Mouse (Mus musculus): ENCODE data around the gene Lsamp. TPM values are rescaled to one million over a fixed set of nuclear protein-coding genes. Genes with fewer than 3 reads are reported as not detected.
A peak's percentile ranks its signal among the peaks of the same experiment; 100 is the strongest.

Gene Lsamp
- polyA plus RNA-seq, 1 experiment from 2014 or later, result 29.4 TPM

DNA sequence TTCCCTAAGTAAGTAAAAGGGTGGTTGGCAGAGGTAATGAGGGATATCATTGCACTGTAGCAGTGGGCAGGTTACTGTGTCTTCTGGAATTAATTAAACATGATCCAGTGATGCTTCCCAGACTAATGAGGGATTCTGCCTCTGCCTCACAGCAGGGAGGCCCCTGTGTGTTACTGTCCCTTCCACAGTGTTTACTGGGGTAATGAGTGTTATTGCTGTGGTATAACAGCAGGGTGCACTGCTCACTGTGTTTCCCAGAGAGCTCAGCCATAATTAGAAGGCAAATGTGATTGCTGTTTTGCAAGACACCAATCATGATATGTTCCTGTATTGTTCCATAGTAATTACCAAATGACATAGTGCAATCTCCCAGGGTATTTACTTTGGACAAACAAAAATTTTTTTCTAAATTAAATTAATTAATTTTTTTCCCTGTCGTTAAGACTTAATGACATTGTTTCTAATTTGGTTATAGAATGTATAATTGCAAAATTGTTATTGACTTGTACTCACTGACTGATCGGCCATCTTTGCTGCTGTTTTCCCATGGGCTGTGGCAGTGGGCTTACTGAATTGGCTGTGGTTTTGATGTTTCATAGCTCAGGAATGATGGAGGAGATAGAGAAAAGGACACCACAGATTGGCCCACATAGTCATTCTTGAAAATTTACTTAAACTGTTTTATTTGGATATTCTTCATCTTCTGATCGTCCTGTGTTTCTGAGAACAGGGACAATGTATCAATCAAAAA is 655.6 kb downstream of the Lsamp start:
- no peaks in the 10 kb centered on the region for H3K9me3 ChIP-seq
- H3K4me2 ChIP-seq (replicated peaks), result no peak overlapping the region
- ATAC-seq (ENCODE audit: low FRiP score, low read depth), result peak; percentile 95
- H3K27me3 ChIP-seq (replicated peaks), result no peaks in the 10 kb centered on the region
- no peak overlapping the region for H3K4me3 ChIP-seq
- H3K27ac ChIP-seq, result no peak overlapping the region
- H3K9ac ChIP-seq, result no peak overlapping the region
- no peaks in the 10 kb centered on the region for H3K4me1 ChIP-seq
- H3K36me3 ChIP-seq, result no peaks in the 10 kb centered on the region
- 67% methylated on average over 3 of the region's 3 CpGs for WGBS

DNA sequence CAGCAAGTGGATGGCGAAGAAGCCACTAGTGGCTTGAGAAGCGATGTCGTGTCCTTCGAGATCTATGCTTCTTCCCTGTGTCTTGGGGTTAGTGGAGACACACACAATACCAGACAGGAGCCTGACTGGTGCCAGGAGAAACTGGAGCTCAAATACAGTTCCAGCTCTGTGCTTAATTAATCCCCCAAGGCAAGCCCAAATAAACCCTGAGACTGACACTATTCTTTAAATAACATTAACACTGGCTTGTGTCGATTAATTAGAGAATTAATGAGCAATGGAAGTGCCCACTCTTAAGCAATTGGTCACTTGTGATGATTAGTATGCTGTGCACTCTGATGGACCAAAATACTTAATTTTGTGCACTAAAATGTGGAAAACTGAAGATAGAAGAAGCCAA is 668.6 kb downstream of the Lsamp start:
- Histone ChIP-seq H3K27ac (no peak overlapping the region), H3K27me3 (replicated peaks) (no peaks in the 10 kb centered on the region), H3K9me3 (no peaks in the 10 kb centered on the region), H3K4me1 (no peaks in the 10 kb centered on the region), H3K36me3 (no peaks in the 10 kb centered on the region), H3K4me2 (replicated peaks) (no peak overlapping the region), H3K4me3 (no peak overlapping the region), H3K9ac (no peak overlapping the region)
- 91% methylated on average over 5 of the region's 5 CpGs for WGBS
- ATAC-seq (ENCODE audit: low FRiP score, low read depth), result no peak

- no peak overlapping the region for H3K27ac ChIP-seq
- H3K36me3 ChIP-seq, result no peaks in the 10 kb centered on the region
- H3K4me3 ChIP-seq, result no peak overlapping the region
- no peak for ATAC-seq (ENCODE audit: low FRiP score, low read depth)
- 86% methylated on average over 1 of the region's 1 CpGs for WGBS
- no peaks in the 10 kb centered on the region for H3K4me1 ChIP-seq
- H3K4me2 ChIP-seq (replicated peaks), result no peak overlapping the region
- H3K9ac ChIP-seq, result no peak overlapping the region
- H3K27me3 ChIP-seq (replicated peaks), result no peaks in the 10 kb centered on the region
- no peaks in the 10 kb centered on the region for H3K9me3 ChIP-seq
These were observed 669.3 kb downstream of the Lsamp start for GRCm38 (mm10) chr16:40653508-40653907.

DNA sequence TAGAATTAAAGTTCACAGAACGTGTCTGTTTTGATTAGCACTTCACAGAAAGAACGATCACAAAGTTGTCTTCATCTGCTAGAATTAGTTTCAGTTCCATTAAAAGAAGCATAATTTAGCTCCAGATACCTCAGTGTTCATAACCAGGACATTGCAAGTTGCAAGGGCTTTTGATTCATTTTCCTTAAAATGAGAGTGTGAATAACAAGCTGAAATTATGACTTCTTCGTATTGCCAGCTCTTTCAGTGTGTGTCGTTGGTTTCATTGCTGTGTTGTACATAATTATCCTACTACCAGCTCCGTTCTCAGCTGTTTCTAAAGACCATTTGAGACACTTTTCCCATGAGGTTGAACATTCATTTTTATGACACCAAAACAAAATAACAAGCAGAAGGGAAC is 672.2 kb downstream of the Lsamp start:
- H3K4me3 ChIP-seq, result no peak overlapping the region
- H3K9ac ChIP-seq, result no peak overlapping the region
- ATAC-seq (ENCODE audit: low FRiP score, low read depth), result no peak
- no peak overlapping the region for H3K27ac ChIP-seq
- H3K4me1 ChIP-seq, result no peaks in the 10 kb centered on the region
- H3K4me2 ChIP-seq (replicated peaks), result no peak overlapping the region
- whole genome bisulfite sequencing, result 81% methylated on average over 5 of the region's 5 CpGs
- no peaks in the 10 kb centered on the region for H3K9me3 ChIP-seq
- H3K36me3 ChIP-seq, result no peaks in the 10 kb centered on the region
- no peaks in the 10 kb centered on the region for H3K27me3 ChIP-seq (replicated peaks)

- Histone ChIP-seq H3K36me3 (no peaks in the 10 kb centered on the region), H3K4me3 (no peak overlapping the region), H3K9ac (no peak overlapping the region), H3K27ac (no peak overlapping the region), H3K27me3 (replicated peaks) (no peaks in the 10 kb centered on the region), H3K9me3 (no peaks in the 10 kb centered on the region), H3K4me2 (replicated peaks) (no peak overlapping the region), H3K4me1 (no peaks in the 10 kb centered on the region)
- ATAC-seq (ENCODE audit: low FRiP score, low read depth), result no peak
- 57% methylated on average over 6 of the region's 6 CpGs for WGBS
These were observed 672.7 kb downstream of the Lsamp start for GRCm38 (mm10) chr16:40656871-40657270.

DNA sequence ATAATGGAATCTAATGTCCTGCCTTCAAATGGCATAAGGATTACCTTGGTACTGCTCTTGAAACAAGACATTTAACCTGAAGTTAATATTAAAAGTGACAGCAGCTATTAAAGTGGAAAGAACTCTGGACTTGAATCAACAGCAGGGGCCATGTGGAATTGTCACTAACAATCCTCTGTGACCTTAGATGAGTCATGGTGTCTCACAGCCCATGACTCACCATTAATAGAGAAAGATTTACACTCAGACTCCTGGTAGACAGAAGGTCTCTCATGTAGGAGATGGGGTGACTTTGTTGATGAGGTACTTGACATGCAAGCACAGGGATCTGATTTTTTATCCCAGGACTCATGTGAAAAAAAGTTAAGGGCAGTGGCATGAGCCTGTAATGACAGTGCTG is 701.4 kb downstream of the Lsamp start:
- Histone ChIP-seq H3K4me1 (no peaks in the 10 kb centered on the region), H3K27me3 (replicated peaks) (no peaks in the 10 kb centered on the region), H3K9me3 (no peaks in the 10 kb centered on the region), H3K36me3 (no peaks in the 10 kb centered on the region), H3K9ac (no peak overlapping the region), H3K27ac (no peak overlapping the region), H3K4me3 (no peak overlapping the region), H3K4me2 (replicated peaks) (no peak overlapping the region)
- ATAC-seq (ENCODE audit: low FRiP score, low read depth), result no peak

- WGBS, result 9% methylated on average over 2 of the region's 2 CpGs
- no peaks in the 10 kb centered on the region for H3K9me3 ChIP-seq
- no peak overlapping the region for H3K4me2 ChIP-seq (replicated peaks)
- no peaks in the 10 kb centered on the region for H3K27me3 ChIP-seq (replicated peaks)
- no peak overlapping the region for H3K27ac ChIP-seq
- peak; percentile 17; the same call in 1 of the 2 replicates for ATAC-seq (ENCODE audit: low FRiP score, low read depth)
- no peaks in the 10 kb centered on the region for H3K4me1 ChIP-seq
- no peaks in the 10 kb centered on the region for H3K36me3 ChIP-seq
- H3K4me3 ChIP-seq, result no peak overlapping the region
- H3K9ac ChIP-seq, result no peak overlapping the region
These were observed 708.1 kb downstream of the Lsamp start for GRCm38 (mm10) chr16:40692292-40692691.

DNA sequence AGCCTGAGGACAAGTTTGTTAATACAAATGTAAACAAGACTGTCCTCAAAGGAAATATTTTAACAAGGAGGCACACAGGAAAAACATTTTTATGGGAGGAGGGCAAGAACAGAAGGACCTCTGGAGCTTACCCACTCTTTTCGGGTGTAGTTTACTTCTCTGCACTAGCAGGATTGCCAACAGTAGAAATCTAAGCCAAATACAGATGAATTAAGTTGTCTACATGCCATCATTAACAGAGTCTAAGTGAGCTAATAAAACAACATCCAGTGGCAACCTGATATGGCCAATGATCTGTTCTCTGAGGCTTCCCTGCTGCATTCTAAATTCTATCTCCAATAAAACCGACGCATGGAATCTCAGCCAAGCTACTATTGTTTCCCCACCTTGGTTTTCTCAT is 713.1 kb downstream of the Lsamp start:
- Histone ChIP-seq H3K9ac (no peak overlapping the region), H3K4me3 (no peak overlapping the region), H3K27ac (no peak overlapping the region), H3K27me3 (replicated peaks) (no peaks in the 10 kb centered on the region), H3K9me3 (no peaks in the 10 kb centered on the region), H3K4me2 (replicated peaks) (no peak overlapping the region), H3K36me3 (no peaks in the 10 kb centered on the region), H3K4me1 (no peaks in the 10 kb centered on the region)
- ATAC-seq (ENCODE audit: low FRiP score, low read depth), result no peak
- 92% methylated on average over 3 of the region's 3 CpGs for WGBS

- ATAC-seq (ENCODE audit: low FRiP score, low read depth), result no peak
- H3K36me3 ChIP-seq, result no peaks in the 10 kb centered on the region
- H3K27ac ChIP-seq, result no peak overlapping the region
- H3K4me3 ChIP-seq, result no peak overlapping the region
- no peaks in the 10 kb centered on the region for H3K9me3 ChIP-seq
- peaks cover 16% of the 10 kb centered on the region for H3K4me1 ChIP-seq
- 46% methylated on average over 2 of the region's 2 CpGs for WGBS
- no peak overlapping the region for H3K9ac ChIP-seq
- no peak overlapping the region for H3K4me2 ChIP-seq (replicated peaks)
- no peaks in the 10 kb centered on the region for H3K27me3 ChIP-seq (replicated peaks)
These were observed 724.4 kb downstream of the Lsamp start for GRCm38 (mm10) chr16:40708558-40708957.

- no peak for ATAC-seq (ENCODE audit: low FRiP score, low read depth)
These were observed 725.4 kb downstream of the Lsamp start for GRCm38 (mm10) chr16:40709574-40709973.

DNA sequence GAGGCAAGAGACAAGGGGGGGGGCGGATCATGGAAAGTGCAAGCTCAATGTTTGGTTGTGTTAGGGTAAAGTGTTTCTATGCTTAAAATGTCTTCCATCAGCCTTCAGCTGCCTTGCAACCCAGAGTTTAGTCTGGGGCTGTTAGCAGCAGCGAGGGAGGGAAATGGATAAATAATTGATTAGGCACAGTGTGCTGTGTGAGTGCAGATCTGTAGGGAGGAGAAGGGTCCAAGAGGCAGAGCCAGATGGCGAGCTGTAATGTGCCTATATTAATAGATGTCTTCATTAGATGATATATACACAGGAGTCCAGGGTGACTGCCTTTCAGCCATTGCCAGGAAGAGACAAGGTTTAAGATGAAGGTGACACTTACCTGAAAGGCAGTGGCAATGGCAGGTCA is 725.9 kb downstream of the Lsamp start:
- Histone ChIP-seq H3K4me3 (no peak overlapping the region), H3K9ac (no peak overlapping the region), H3K4me2 (replicated peaks) (no peak overlapping the region), H3K27me3 (replicated peaks) (no peaks in the 10 kb centered on the region), H3K27ac (no peak overlapping the region), H3K36me3 (no peaks in the 10 kb centered on the region), H3K9me3 (no peaks in the 10 kb centered on the region), H3K4me1 (peaks cover 16% of the 10 kb centered on the region)
- 50% methylated on average over 3 of the region's 3 CpGs for WGBS
- peak; percentile 83 for ATAC-seq (ENCODE audit: low FRiP score, low read depth)

More at GRCm38 (mm10) chr16:40709574-40709973, 725.4 kb downstream of the Lsamp start:
- Histone ChIP-seq H3K27ac (no peak overlapping the region), H3K9ac (no peak overlapping the region), H3K36me3 (no peaks in the 10 kb centered on the region), H3K4me2 (replicated peaks) (no peak overlapping the region), H3K27me3 (replicated peaks) (no peaks in the 10 kb centered on the region), H3K9me3 (no peaks in the 10 kb centered on the region), H3K4me3 (no peak overlapping the region), H3K4me1 (peaks cover 16% of the 10 kb centered on the region)
- WGBS, result 62% methylated on average over 4 of the region's 4 CpGs

GRCm38 (mm10) chr16:40710491-40710890 is 726.3 kb downstream of the Lsamp start:
- H3K9ac ChIP-seq, result no peak overlapping the region
- no peaks in the 10 kb centered on the region for H3K27me3 ChIP-seq (replicated peaks)
- no peak overlapping the region for H3K4me3 ChIP-seq
- H3K4me2 ChIP-seq (replicated peaks), result no peak overlapping the region
- no peaks in the 10 kb centered on the region for H3K9me3 ChIP-seq
- peak; percentile 33; the same call in 1 of the 2 replicates for ATAC-seq (ENCODE audit: low FRiP score, low read depth)
- no peaks in the 10 kb centered on the region for H3K36me3 ChIP-seq
- WGBS, result 65% methylated on average over 5 of the region's 5 CpGs
- peaks cover 16% of the 10 kb centered on the region for H3K4me1 ChIP-seq
- H3K27ac ChIP-seq, result no peak overlapping the region

GRCm38 (mm10) chr16:40713725-40714124 is 729.6 kb downstream of the Lsamp start:
- no peaks in the 10 kb centered on the region for H3K36me3 ChIP-seq
- no peak overlapping the region for H3K9ac ChIP-seq
- H3K4me1 ChIP-seq, result peaks cover 8% of the 10 kb centered on the region
- no peak overlapping the region for H3K27ac ChIP-seq
- no peaks in the 10 kb centered on the region for H3K27me3 ChIP-seq (replicated peaks)
- H3K9me3 ChIP-seq, result no peaks in the 10 kb centered on the region
- WGBS, result 48% methylated on average over 3 of the region's 3 CpGs
- H3K4me2 ChIP-seq (replicated peaks), result no peak overlapping the region
- H3K4me3 ChIP-seq, result no peak overlapping the region
- ATAC-seq (ENCODE audit: low FRiP score, low read depth), result no peak
